Mouse (Mus musculus): ENCODE results near the gene Tmem88b.

Gene Tmem88b

GRCm38 (mm10) chr4:155788300-155788699, 2.6 kb upstream of the Tmem88b start:
- DNase-seq: no peak

GRCm38 (mm10) chr4:155785246-155785645, 428 bp downstream of the Tmem88b start:
- DNase-seq: no peak

DNA sequence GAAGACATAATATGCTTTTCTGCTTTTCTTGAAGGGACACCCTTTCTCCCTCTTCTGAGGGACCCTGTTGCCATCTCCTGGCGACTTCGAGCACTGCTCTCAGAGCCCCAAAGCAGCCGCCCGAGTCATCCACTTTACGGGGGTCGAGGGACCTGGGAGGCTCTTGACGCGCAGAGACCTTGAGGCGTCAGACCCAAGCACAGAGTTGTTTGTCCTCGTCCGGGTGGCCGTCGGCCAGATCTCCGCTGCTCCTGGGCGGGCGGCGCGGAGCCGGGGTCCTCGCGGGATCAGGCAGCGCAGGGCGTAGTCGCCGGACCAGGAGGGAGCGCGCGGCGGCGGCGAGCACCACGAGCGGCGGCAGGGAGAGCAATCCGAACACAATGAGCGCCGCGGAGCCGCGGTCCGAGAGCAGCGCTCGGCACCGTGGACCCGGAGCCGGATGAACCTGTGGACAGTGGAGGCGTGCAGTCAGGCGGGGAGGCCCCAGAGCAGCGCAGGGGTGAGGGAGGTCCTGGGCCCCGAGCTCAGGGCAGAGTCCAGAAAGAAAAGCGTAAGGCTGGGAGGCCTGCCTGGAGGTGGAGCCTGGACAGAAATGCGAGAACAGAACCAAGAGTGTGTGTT, 1.5 kb downstream of the Tmem88b start:
- DNase-seq: peak; percentile 93

GRCm38 (mm10) chr4:155783486-155784080, 2.1 kb downstream of the Tmem88b start:
- no peak for DNase-seq

- peak; percentile 56 to 57 for DNase-seq
Observed at GRCm38 (mm10) chr4:155780895-155781294, 4.8 kb downstream of the Tmem88b start.

DNA sequence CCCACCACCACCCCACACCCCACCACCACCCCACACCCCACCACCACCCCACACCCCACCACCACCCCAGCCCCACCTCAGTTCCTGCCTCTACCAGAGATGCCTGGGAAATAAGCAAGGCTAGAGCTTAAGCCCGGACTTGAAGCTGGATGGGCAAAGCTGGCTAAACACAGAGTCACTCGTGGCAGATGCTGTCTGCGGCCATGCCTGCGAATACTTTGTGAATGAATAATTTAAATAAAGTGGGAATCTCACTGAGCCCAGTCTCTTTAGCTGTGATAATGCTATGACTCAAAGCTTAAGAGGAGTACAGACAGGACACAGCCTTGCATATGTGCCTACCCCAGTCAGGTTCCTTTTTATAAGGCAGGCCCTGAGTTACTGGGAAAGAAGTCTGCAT, 6.2 kb downstream of the Tmem88b start:
- DNase-seq: no peak

DNA sequence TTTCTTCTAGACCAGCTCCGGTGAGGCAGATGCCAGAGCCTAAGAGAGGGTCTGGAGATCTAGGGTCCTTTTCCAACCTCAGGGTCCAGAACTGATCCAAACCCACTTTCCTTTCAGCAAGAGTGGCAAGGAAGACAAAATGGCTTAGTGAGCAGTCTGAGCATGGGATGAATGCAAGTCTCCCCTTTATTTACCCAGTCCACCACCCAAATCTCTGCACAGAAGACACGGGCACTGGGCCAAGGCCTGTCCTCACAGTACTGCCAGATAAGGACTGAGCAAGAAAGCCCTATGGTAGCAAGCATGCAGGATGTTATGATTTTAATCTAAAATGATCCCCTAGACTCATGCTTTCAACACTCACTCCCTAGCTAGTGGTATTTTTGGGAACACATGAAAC, 7.9 kb downstream of the Tmem88b start:
- DNase-seq: peak; percentile 56 to 60

DNA sequence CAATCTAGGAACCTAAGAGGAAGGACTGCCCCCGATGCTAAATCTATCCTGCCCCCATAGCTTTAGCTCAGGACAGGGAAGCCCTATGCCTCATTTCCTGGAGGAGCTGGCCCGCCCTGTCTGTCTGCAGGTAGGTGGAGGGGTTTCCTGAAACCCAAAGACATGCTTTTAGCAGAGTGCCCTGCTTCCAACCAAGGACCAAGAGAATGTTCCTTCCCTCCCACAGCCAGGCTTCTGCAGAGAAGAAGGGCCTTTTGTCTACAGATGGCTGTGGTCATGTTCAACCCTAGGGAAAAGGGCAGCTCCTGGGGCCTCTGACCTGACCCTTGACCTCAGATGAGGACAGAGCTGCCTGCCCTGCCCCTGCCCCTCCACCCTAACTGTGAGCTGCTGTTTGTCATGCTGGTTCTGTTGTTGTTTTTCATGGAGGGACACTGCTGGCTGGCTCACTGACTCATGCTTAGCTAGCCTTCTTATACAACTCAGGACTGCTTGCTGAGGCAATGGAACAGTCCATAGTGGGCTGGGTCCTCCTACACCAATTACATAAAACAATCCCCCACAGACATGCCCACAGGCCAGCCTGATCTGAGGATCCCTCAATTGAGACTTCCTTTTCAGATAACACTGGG, 8.9 kb downstream of the Tmem88b start:
- peak in 1 of 2 experiments; percentile 19 for DNase-seq

GRCm38 (mm10) chr4:155775855-155776254, 9.8 kb downstream of the Tmem88b start:
- peak; percentile 84 to 85 for DNase-seq

GRCm38 (mm10) chr4:155774971-155775740, 10.5 kb downstream of the Tmem88b start:
- peak; percentile 82 to 83 for DNase-seq

DNA sequence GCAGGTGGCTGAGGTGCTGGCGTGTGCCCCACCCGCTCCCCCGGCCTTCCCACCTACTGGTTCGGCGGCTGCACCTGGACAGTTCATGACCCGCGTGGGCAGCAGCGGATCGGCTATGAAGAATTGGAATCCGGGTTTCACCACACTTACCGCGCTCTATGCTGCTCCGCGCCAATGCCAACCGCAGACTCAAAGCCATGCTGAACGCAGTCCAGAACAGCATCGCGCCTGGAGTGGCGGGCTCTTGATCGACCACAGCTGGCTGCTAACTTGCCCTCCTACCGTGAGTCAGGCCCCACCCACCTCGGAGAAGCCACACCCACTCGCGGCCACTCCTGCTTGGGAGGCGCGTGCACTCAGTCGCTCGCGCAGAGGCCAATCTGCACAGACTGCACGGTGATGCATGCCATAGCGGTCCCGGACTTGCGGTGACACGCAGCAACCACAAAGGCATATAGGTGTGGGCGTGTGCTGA, 11.4 kb downstream of the Tmem88b start, which contains the start of gene Vwa1:
Vwa1 (minus strand) TSS at position 419 of the 475 bp plus-strand sequence.
- DNase-seq: peak; percentile 87 to 89

DNA sequence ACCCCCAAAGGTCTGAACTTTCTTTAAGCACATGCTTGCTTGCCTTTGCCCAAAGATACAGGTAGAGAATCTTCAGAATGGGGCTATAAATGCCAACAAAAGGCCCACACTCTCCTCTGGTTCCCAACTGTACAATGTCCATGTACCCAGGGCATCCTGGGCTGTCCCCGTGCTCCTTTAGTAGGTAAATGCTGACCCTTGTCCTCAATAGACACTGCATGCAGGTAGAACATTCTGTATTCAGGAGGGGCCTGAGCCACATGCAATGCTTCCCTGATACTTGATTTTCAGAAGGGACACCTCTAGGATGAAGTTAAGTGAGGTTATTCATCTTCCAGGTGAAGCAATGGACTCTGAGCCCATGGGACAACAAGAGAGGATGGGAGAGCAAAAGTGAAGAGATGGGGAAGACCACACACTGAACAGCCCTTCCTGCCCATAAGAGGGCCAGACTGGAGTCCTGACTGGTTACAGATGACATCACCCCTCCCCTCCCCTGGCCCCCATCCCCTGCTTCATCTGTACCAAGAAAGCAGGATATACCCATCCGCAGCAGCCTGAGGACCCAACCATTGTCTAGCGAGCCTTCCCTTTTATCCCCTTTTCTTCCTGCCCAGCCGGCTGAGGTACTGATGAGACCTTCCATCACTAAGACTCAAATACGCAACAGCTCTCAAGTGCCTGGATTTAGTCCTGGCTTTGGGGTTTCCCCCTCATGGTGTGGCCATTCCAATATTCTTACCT, 12.2 kb downstream of the Tmem88b start:
- peak in 1 of 2 experiments; percentile 28 for DNase-seq

- no peak for DNase-seq
Observed at GRCm38 (mm10) chr4:155772786-155773185, 12.9 kb downstream of the Tmem88b start.

DNA sequence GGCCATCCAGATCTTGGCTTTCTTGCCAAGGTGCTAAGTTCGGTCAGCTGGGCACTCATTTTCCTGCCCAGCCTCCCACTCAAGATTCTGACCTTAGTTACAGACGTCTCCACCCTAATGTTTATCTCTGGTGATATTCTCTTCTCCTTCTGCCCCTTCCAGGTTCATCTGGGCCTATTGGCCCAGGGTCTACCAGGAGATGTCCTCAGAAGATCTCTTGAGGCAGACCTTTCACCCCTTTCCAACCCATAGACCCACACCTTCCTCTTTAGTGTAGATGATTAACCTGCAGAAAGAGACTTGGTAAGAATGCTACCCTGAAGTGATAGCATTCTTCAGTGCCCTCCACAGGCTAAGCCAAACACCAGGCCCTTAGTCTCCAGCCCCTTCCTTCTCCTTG, 14.0 kb downstream of the Tmem88b start:
- DNase-seq: no peak

- no peak for DNase-seq
Observed at GRCm38 (mm10) chr4:155770626-155771025, 15.0 kb downstream of the Tmem88b start.

- peak; percentile 97 to 99 for DNase-seq
Observed at GRCm38 (mm10) chr4:155769880-155770512, 15.7 kb downstream of the Tmem88b start.

DNA sequence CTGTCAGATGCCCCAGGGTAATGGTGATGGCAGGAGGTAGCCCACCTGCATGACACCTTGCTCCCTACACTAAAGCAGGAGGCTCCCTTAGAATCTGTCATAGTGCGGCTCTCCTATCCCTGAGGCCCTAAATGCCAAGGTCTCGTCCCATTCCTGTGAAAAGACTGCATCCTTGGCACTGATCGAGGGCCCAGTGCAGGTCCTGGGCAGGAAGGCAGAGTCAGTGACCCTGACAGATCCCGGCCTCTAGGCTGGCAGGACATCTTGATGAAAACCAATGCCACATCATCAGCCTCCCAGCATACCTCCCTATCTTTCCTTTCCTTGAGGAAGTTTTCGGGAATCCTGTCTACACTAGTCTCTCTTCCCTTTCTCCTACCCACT, 16.2 kb downstream of the Tmem88b start:
- no peak for DNase-seq

- DNase-seq: no peak
Observed at GRCm38 (mm10) chr4:155762357-155762756, 23.3 kb downstream of the Tmem88b start.

DNA sequence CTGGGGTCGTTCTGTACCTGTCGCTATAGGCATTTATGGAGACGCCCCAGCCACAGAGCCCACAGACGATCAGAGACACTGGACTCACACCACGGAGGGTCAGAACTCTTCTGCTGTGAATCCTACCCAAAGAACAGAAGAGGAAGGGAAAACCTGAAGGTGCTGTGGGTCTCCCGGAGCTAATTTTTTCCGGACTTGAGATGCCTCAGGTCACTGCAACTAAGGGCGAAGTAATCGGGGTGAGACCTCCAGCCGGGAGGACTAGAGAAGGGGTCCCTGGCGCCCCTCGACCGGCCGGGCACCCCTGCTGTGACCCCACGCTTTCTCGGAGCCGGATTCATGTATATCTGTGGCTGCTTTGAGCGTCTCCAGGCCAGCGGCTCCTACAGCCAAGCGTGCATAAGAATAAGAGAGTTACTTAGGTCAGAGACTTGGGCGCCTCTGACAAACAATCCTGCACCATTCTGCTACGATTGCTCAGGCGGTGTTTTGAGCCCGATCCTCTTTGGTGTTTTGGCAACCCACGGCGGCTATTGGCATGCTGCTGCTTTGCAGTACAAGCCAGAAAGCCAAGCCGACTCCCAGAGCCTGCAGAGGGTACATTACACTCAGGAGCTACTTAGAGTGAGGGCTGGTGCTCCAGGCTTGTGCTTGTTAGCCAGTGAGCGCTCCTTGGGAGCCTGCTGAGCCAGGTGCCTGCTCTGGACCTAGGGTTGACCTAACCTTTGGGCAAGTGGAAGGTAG, 24.1 kb downstream of the Tmem88b start:
- DNase-seq: peak in 1 of 2 experiments; percentile 55

DNA sequence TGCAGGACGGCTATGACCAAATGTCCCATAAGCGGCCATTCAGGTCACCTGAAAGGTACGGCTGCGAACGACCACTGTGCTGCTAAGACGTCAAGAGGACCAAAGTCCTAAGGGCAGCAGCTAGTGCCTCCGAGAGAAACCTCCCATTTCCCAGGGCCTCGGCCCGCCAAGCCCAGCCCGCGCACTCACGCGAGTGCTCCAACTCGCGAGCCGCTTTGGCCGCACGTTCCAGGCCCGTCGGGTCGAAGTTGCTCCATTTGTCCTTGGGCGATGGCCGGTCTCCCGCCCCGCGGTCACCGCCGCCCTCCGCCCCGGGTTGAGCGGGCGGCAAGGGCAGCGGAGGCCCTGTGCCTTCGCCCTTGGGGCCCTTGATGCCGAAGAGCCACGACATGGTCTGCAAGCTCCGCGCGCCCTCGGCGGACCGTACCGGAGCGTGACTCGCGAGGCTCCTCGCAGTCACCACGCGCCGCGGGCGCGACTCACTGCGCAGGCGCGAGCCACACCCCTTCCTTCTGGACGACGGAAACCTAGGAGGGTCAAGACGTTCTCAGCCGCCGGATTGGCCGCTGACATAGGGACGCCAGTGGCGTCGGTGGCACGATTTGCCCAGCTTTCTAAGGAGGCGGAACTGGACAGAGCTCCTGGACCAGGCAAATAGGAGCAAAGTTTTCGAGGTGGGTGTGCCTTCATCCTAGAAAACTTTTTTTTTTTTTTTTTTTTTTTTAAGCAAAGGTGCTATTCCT, 24.9 kb downstream of the Tmem88b start, which contains the start of gene Atad3a:
Atad3a (minus strand) TSS at position 481 of the 743 bp plus-strand sequence.
- peak; percentile 99 for DNase-seq
